Mouse (Mus musculus) spleen, postnatal 14 days (tissue): ENCODE results near the gene 9230112D13Rik.

Experiments
- DNase-seq, 2 experiments: peaks; one replicate each; pipeline ENCODE4 v3.0.0; 2021 to 2022; ENCODE audit warnings: low spot score in 2 of 2

Gene 9230112D13Rik

GRCm38 (mm10) chr14:34522701-34523100 is at the start of gene 9230112D13Rik:
TSS of gene 9230112D13Rik (minus strand) at chr14:34522801.
- DNase-seq = no peak

GRCm38 (mm10) chr14:34571610-34572387 is 49.2 kb upstream of the 9230112D13Rik start:
- no peak for DNase-seq

GRCm38 (mm10) chr14:34570903-34571302 is 48.3 kb upstream of the 9230112D13Rik start:
- no peak for DNase-seq

GRCm38 (mm10) chr14:34570294-34570693 is 47.7 kb upstream of the 9230112D13Rik start:
- peak in 1 of 2 experiments; percentile 37 for DNase-seq

GRCm38 (mm10) chr14:34569534-34570194 is 47.1 kb upstream of the 9230112D13Rik start:
- no peak for DNase-seq

- DNase-seq = no peak
These were observed 46.0 kb upstream of the 9230112D13Rik start for GRCm38 (mm10) chr14:34568626-34569025.

- DNase-seq = no peak
These were observed 45.1 kb upstream of the 9230112D13Rik start for GRCm38 (mm10) chr14:34567697-34568096.

- no peak for DNase-seq
These were observed 43.9 kb upstream of the 9230112D13Rik start for GRCm38 (mm10) chr14:34566530-34566929.

GRCm38 (mm10) chr14:34565711-34566110 is 43.1 kb upstream of the 9230112D13Rik start:
- no peak for DNase-seq

- DNase-seq = no peak
These were observed 42.0 kb upstream of the 9230112D13Rik start for GRCm38 (mm10) chr14:34564646-34565045.

- DNase-seq = no peak
These were observed 39.8 kb upstream of the 9230112D13Rik start for GRCm38 (mm10) chr14:34562393-34562792.

GRCm38 (mm10) chr14:34561647-34562046 is 39.0 kb upstream of the 9230112D13Rik start:
- no peak for DNase-seq

GRCm38 (mm10) chr14:34558947-34559346 is 36.3 kb upstream of the 9230112D13Rik start:
- no peak for DNase-seq

GRCm38 (mm10) chr14:34555211-34555610 is 32.6 kb upstream of the 9230112D13Rik start:
- no peak for DNase-seq

GRCm38 (mm10) chr14:34554047-34554446 is 31.4 kb upstream of the 9230112D13Rik start:
- DNase-seq = no peak

- no peak for DNase-seq
These were observed 30.9 kb upstream of the 9230112D13Rik start for GRCm38 (mm10) chr14:34553470-34553869.

GRCm38 (mm10) chr14:34552226-34552625 is 29.6 kb upstream of the 9230112D13Rik start:
- DNase-seq = no peak

- DNase-seq = peak in 1 of 2 experiments; percentile 18
These were observed 26.5 kb upstream of the 9230112D13Rik start for GRCm38 (mm10) chr14:34549004-34549671.

- DNase-seq = no peak
These were observed 25.9 kb upstream of the 9230112D13Rik start for GRCm38 (mm10) chr14:34548391-34549001.

GRCm38 (mm10) chr14:34544545-34544944 is 21.9 kb upstream of the 9230112D13Rik start:
- no peak for DNase-seq

- DNase-seq = no peak
These were observed 21.4 kb upstream of the 9230112D13Rik start for GRCm38 (mm10) chr14:34544001-34544400.

- no peak for DNase-seq
These were observed 21.0 kb upstream of the 9230112D13Rik start for GRCm38 (mm10) chr14:34543596-34543995.
